Mouse (Mus musculus): ENCODE results near the gene Nuak1. TPM values are rescaled to one million over a fixed set of nuclear protein-coding genes. Genes with fewer than 3 reads are reported as not detected.
"Not testable (repeated sequence)": the region's sequence is repeated elsewhere in the genome, so short reads cannot be mapped to it uniquely, and the experiment has no call there.

Nuak1 gene
- 25.9 and 26.7 TPM in 2 replicates for polyA plus RNA-seq (2011; ENCODE audit: insufficient read depth, insufficient read length, low read depth, missing spikeins)

DNA sequence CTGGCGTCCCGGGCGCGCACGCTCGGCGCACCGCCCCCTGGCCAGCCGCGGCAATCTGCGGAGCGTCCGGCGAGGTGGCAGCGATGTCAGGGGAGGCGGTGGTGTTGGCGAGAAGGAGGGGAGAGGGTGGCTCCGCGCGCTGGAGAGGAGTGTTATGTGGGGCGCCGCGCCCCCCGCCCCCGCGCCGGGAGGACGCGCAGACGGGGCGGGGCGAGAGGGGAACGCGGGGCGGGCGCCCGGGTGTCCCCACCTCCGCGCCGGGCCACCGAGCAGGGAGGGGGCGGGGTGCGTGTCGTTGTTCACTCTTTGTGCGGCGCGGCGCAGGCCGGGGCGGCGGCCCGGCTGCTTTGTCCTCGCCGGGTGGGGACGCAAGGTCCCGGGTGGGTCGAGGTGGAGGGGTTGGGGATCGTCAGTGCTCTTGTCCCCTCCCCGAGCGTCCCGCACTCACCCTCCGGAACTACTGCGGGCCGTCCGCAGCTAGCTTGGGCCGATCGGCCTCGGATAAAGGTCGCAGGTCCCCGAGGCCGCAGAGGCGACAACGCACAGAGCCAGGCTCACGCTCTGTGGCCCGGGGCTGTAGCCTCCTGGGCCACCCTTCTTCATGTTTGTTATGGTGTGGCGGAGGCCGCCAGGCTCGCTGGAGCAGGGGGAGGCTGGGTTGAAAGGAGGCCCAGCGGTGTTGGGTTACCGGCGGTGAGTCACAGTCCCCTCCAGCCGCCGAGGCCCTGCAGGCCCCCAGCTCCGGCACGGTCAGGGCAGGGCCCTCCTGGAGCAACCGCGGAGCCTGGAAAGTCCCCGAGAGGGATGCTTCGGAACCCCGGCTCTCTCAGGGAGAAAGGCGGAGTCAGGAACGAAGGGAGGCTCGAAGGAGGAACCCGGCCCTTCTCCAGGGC is at the start of gene Nuak1:
Gene Nuak1, minus strand, starts transcription at position 57 of the 893 bp plus-strand sequence.
- no peaks in the 10 kb centered on the region for H3K9me3 ChIP-seq (replicated peaks; ENCODE audit: control insufficient read depth, insufficient read depth, low read length, poor library complexity, severe bottlenecking)
- TF ChIP-seq CTCF (IDR thresholded peaks at IDR 0.05; ENCODE audit: low read depth, low read length), result no peak
- no peak for TF ChIP-seq POLR2A (IDR thresholded peaks at IDR 0.05; ENCODE audit: insufficient read depth, low read length)
- TF ChIP-seq EP300 (IDR thresholded peaks at IDR 0.05; ENCODE audit: insufficient read depth, low read depth, low read length), result no peak
- H3K27ac ChIP-seq (ENCODE audit: insufficient read depth, low read length), result peak within 1 kb of the TSS; percentile 20; the same call in 1 of the 2 replicates
- H3K4me3 ChIP-seq (ENCODE audit: low read depth, low read length), result peak within 1 kb of the TSS; percentile 80
- no peaks in the 10 kb centered on the region for H3K27me3 ChIP-seq (ENCODE audit: control insufficient read depth, insufficient read depth, low read length, poor library complexity, severe bottlenecking)
- no peaks in the 10 kb centered on the region for H3K36me3 ChIP-seq (ENCODE audit: control insufficient read depth, insufficient read depth, low read length, poor library complexity, severe bottlenecking)
- peak within 1 kb of the TSS; percentile 89 for H3K9ac ChIP-seq (ENCODE audit: low read depth, poor library complexity, severe bottlenecking)
- no peaks in the 10 kb centered on the region for H3K4me1 ChIP-seq (ENCODE audit: control insufficient read depth, insufficient read depth, low read length)

DNA sequence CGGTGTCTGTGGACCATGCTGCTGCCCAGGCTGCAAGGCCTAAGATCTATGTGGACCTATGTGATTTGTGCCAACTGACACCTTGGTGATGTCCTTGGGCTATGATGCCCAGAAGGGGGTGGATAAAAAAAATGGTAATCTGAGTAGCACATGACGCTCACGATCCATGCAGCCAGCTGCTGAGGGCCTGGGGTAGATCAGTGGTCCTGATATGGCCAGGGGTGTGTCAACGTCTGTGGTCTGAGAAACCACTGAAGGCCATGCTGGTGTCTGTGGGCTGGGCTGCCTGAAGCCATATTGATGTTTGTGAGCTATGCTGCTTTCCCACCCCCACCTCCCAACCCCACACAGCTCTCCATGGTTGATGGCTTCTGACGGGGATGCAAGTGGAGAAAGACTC is 49.7 kb upstream of the Nuak1 start:
- Histone ChIP-seq H3K9ac (ENCODE audit: low read depth, poor library complexity, severe bottlenecking) (no peak overlapping the region), H3K27ac (ENCODE audit: insufficient read depth, low read length) (no peak overlapping the region), H3K27me3 (ENCODE audit: control insufficient read depth, insufficient read depth, low read length, poor library complexity, severe bottlenecking) (no peaks in the 10 kb centered on the region), H3K9me3 (replicated peaks; ENCODE audit: control insufficient read depth, insufficient read depth, low read length, poor library complexity, severe bottlenecking) (no peaks in the 10 kb centered on the region), H3K4me1 (ENCODE audit: control insufficient read depth, insufficient read depth, low read length) (no peaks in the 10 kb centered on the region), H3K4me3 (ENCODE audit: low read depth, low read length) (no peak overlapping the region), H3K36me3 (ENCODE audit: control insufficient read depth, insufficient read depth, low read length, poor library complexity, severe bottlenecking) (no peaks in the 10 kb centered on the region)
- no peak for TF ChIP-seq POLR2A (IDR thresholded peaks at IDR 0.05; ENCODE audit: insufficient read depth, low read length)
- TF ChIP-seq EP300 (IDR thresholded peaks at IDR 0.05; ENCODE audit: insufficient read depth, low read depth, low read length), result no peak
- TF ChIP-seq CTCF (IDR thresholded peaks at IDR 0.05; ENCODE audit: low read depth, low read length), result no peak

DNA sequence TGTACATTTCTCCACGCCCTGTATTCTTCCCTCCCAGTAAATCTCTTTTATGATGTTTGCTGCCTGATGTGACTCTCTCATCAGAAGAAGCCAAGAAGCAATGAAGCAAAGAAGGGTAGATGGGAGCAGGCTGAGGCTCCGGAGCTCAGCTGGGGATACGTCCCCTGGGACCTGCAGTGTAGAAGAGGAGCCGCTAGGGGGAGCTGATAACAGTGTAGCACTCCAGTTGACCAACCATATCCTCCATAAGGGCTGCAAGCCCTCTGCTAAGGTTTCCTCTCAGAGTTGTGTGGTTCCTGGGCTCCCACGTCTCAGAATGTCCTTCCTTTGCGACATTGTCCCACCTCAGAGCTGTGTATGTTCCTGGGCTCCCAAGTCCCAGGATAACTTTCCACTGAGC is 47.9 kb upstream of the Nuak1 start:
- peak; percentile 72 for TF ChIP-seq CTCF (IDR thresholded peaks at IDR 0.05; ENCODE audit: low read depth, low read length)
- no peak for TF ChIP-seq POLR2A (IDR thresholded peaks at IDR 0.05; ENCODE audit: insufficient read depth, low read length)
- no peaks in the 10 kb centered on the region for H3K4me1 ChIP-seq (ENCODE audit: control insufficient read depth, insufficient read depth, low read length)
- H3K27me3 ChIP-seq (ENCODE audit: control insufficient read depth, insufficient read depth, low read length, poor library complexity, severe bottlenecking), result no peaks in the 10 kb centered on the region
- H3K9me3 ChIP-seq (replicated peaks; ENCODE audit: control insufficient read depth, insufficient read depth, low read length, poor library complexity, severe bottlenecking), result no peaks in the 10 kb centered on the region
- H3K4me3 ChIP-seq (ENCODE audit: low read depth, low read length), result no peak overlapping the region
- H3K9ac ChIP-seq (ENCODE audit: low read depth, poor library complexity, severe bottlenecking), result no peak overlapping the region
- no peaks in the 10 kb centered on the region for H3K36me3 ChIP-seq (ENCODE audit: control insufficient read depth, insufficient read depth, low read length, poor library complexity, severe bottlenecking)
- no peak overlapping the region for H3K27ac ChIP-seq (ENCODE audit: insufficient read depth, low read length)

DNA sequence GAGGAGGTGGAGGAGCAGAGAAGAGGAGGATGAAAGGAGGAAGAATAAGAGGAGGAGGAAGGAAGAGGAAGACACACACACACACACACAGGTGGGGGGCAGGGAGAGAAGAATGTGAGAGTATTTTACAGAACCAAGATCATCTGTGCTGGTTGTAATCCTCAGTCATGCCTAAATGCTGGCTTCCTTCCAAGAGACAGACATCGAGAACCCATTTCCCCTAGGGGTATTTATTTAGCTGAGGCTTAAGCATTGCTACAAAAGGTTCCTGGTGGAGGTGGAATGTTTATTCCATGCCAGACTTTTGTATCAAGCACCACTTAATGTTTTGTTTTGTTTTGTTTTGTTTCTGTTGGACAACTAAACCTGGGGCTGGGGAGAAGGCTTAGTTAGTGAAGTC is 44.3 kb upstream of the Nuak1 start:
- Histone ChIP-seq H3K27ac (ENCODE audit: insufficient read depth, low read length) (no peak overlapping the region), H3K9ac (ENCODE audit: low read depth, poor library complexity, severe bottlenecking) (no peak overlapping the region), H3K27me3 (ENCODE audit: control insufficient read depth, insufficient read depth, low read length, poor library complexity, severe bottlenecking) (no peaks in the 10 kb centered on the region), H3K9me3 (replicated peaks; ENCODE audit: control insufficient read depth, insufficient read depth, low read length, poor library complexity, severe bottlenecking) (no peaks in the 10 kb centered on the region), H3K4me1 (ENCODE audit: control insufficient read depth, insufficient read depth, low read length) (no peaks in the 10 kb centered on the region), H3K36me3 (ENCODE audit: control insufficient read depth, insufficient read depth, low read length, poor library complexity, severe bottlenecking) (no peaks in the 10 kb centered on the region), H3K4me3 (ENCODE audit: low read depth, low read length) (no peak overlapping the region)
- no peak for TF ChIP-seq EP300 (IDR thresholded peaks at IDR 0.05; ENCODE audit: insufficient read depth, low read depth, low read length)
- TF ChIP-seq CTCF (IDR thresholded peaks at IDR 0.05; ENCODE audit: low read depth, low read length), result no peak
- TF ChIP-seq POLR2A (IDR thresholded peaks at IDR 0.05; ENCODE audit: insufficient read depth, low read length), result no peak

DNA sequence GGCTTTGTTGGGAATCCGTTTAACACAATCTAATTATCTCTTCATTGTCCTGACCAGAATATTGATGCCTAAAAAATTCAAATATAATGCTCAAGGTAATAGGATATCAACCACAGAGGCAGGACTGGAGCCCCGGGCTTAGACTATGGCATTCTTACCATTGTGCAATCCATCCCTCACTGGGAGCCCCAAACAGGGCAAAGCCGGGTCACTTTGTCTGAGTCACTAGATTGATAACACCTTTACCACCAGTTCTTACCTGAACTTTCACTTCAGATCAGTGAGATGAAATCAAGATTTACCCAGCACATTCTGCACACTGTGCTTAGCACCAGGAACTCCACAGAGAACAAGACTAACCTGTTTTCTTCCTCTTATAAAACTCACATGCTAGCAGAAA is 43.2 kb upstream of the Nuak1 start:
- Histone ChIP-seq H3K36me3 (ENCODE audit: control insufficient read depth, insufficient read depth, low read length, poor library complexity, severe bottlenecking) (no peaks in the 10 kb centered on the region), H3K9ac (ENCODE audit: low read depth, poor library complexity, severe bottlenecking) (no peak overlapping the region), H3K9me3 (replicated peaks; ENCODE audit: control insufficient read depth, insufficient read depth, low read length, poor library complexity, severe bottlenecking) (no peaks in the 10 kb centered on the region), H3K27ac (ENCODE audit: insufficient read depth, low read length) (no peak overlapping the region), H3K4me3 (ENCODE audit: low read depth, low read length) (no peak overlapping the region), H3K27me3 (ENCODE audit: control insufficient read depth, insufficient read depth, low read length, poor library complexity, severe bottlenecking) (no peaks in the 10 kb centered on the region), H3K4me1 (ENCODE audit: control insufficient read depth, insufficient read depth, low read length) (no peaks in the 10 kb centered on the region)
- TF ChIP-seq CTCF (IDR thresholded peaks at IDR 0.05; ENCODE audit: low read depth, low read length), result no peak
- no peak for TF ChIP-seq EP300 (IDR thresholded peaks at IDR 0.05; ENCODE audit: insufficient read depth, low read depth, low read length)
- TF ChIP-seq POLR2A (IDR thresholded peaks at IDR 0.05; ENCODE audit: insufficient read depth, low read length), result no peak

DNA sequence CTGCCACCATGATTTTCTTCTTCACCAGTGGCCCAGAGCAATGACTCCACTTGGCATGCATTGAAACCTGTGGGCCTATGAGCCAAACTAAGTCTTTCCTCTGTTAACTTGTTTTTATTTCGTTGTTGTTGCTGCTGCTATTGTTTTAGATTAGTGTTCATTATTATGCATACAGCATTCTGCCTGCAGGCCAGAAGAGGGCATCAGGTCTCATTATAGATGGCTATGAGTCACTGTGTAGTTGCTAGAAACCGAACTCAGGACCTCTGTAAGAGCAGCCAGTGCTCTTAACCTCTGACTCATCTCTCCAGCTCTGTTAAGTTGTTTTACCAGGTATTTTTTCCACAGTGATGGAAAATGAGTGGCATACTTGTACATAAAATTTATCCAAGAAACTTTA is 42.7 kb upstream of the Nuak1 start:
- Histone ChIP-seq H3K9ac (ENCODE audit: low read depth, poor library complexity, severe bottlenecking) (no peak overlapping the region), H3K9me3 (replicated peaks; ENCODE audit: control insufficient read depth, insufficient read depth, low read length, poor library complexity, severe bottlenecking) (no peaks in the 10 kb centered on the region), H3K27me3 (ENCODE audit: control insufficient read depth, insufficient read depth, low read length, poor library complexity, severe bottlenecking) (no peaks in the 10 kb centered on the region), H3K4me1 (ENCODE audit: control insufficient read depth, insufficient read depth, low read length) (no peaks in the 10 kb centered on the region), H3K36me3 (ENCODE audit: control insufficient read depth, insufficient read depth, low read length, poor library complexity, severe bottlenecking) (no peaks in the 10 kb centered on the region), H3K4me3 (ENCODE audit: low read depth, low read length) (no peak overlapping the region), H3K27ac (ENCODE audit: insufficient read depth, low read length) (no peak overlapping the region)
- TF ChIP-seq EP300 (IDR thresholded peaks at IDR 0.05; ENCODE audit: insufficient read depth, low read depth, low read length), result no peak
- no peak for TF ChIP-seq POLR2A (IDR thresholded peaks at IDR 0.05; ENCODE audit: insufficient read depth, low read length)
- no peak for TF ChIP-seq CTCF (IDR thresholded peaks at IDR 0.05; ENCODE audit: low read depth, low read length)

DNA sequence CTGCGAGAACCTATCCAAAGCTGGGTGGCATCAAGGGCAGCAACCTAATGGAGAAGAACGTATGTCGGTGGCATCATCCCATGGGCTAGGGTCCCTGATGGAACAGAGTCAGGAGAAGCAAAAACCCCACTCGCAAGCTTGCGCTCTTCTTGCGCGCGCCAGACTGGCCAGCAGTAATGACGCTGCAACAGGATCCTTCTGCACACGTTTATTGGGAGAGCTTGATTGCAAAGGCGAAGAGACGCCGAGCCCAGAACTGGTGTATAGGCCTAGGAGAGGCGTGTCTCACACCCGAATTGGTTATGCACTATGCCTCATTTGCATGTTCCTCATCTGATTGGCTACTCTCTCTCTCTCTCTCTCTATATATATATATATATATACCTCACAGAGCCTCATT is 42.0 kb upstream of the Nuak1 start:
- not testable (repeated sequence) for H3K4me1 ChIP-seq (ENCODE audit: control insufficient read depth, insufficient read depth, low read length); H3K36me3 ChIP-seq (ENCODE audit: control insufficient read depth, insufficient read depth, low read length, poor library complexity, severe bottlenecking); H3K9me3 ChIP-seq (replicated peaks; ENCODE audit: control insufficient read depth, insufficient read depth, low read length, poor library complexity, severe bottlenecking); H3K4me3 ChIP-seq (ENCODE audit: low read depth, low read length); H3K9ac ChIP-seq (ENCODE audit: low read depth, poor library complexity, severe bottlenecking); H3K27ac ChIP-seq (ENCODE audit: insufficient read depth, low read length); H3K27me3 ChIP-seq (ENCODE audit: control insufficient read depth, insufficient read depth, low read length, poor library complexity, severe bottlenecking)

All from ES-Bruce4 (cell line).